Mouse (Mus musculus): Measurements from ENCODE around the gene Prss35. TPM values are rescaled to one million over a fixed set of nuclear protein-coding genes. Genes with fewer than 3 reads are reported as not detected.

Gene Prss35
- total RNA-seq, 4 experiments from 2014 or later: 0.08 to 0.11 TPM; not detected in 2

GRCm38 (mm10) chr9:86798129-86798528, 54.7 kb downstream of the Prss35 start:
- DNase-seq (ENCODE audit: low spot score in 2 of 2): no peak

GRCm38 (mm10) chr9:86798686-86799085, 55.2 kb downstream of the Prss35 start:
- DNase-seq (ENCODE audit: low spot score in 2 of 2): no peak

- no peak for DNase-seq (ENCODE audit: low spot score in 2 of 2)
These were observed 55.6 kb downstream of the Prss35 start for GRCm38 (mm10) chr9:86799099-86799498.

DNA sequence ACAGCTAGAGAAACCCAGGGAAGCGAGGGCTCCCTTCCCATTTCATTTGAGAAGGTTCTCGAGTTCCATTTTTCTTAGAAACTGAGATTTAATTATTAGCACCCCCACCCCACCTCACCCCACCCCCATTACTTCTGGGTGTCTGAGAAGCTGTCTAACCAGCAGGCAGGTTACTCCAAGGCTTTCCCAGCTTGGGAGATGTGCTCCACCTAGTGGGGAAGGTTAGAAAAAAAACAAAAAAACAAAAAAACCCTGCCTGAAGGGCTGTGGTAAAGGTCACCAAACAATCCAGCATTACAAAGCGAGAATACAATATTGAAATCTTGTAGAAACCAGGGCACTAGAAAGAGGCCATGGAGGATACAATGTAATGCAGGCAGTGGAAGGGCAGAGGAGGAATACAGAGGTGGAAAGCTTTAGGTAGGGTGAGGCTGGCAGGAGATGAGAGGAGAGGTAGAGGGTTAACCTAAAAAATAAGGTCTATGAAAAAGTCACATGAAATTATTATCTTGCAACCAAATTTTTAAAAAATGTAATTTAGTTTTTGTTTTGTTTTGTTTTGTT, 57.2 kb downstream of the Prss35 start:
- no peak for DNase-seq (ENCODE audit: low spot score in 2 of 2)

Other genes with a start within 250 kb of the Prss35 start
- gene Pgm3, start 171.8 kb upstream of the Prss35 start, total RNA-seq (2022): 1 to 10 TPM; 3.5 to 5.3 (median 4.0) TPM
- under 1 TPM in 2 of 4 experiments, not detected in 2; 0.22 to 0.36 TPM for gene Rwdd2a, start 171.7 kb upstream of the Prss35 start, total RNA-seq (2022)
- gene Me1, start 47.7 kb upstream of the Prss35 start, total RNA-seq (2022): 100 to 1,000 TPM; 184 to 320 (median 228) TPM
- under 1 TPM; 0.24 to 0.56 (median 0.24) TPM for gene Snap91, start 137.0 kb downstream of the Prss35 start, total RNA-seq (2022)